Mouse (Mus musculus): Measurements from ENCODE around the gene Sap25. TPM values are rescaled to one million over a fixed set of nuclear protein-coding genes. Genes with fewer than 3 reads are reported as not detected.
A peak's percentile ranks its signal among the peaks of the same experiment; 100 is the strongest.

Gene Sap25
- 17.1 and 19.7 TPM in 2 replicates for polyA plus RNA-seq (2012; rRNA removed)

- 84% methylated on average over 19 of the region's 19 CpGs for WGBS
- TF ChIP-seq POLR2A (IDR thresholded peaks at IDR 0.05; ENCODE audit: borderline replicate concordance, insufficient read depth, low read length): no peak
- TF ChIP-seq CTCF (IDR thresholded peaks at IDR 0.05; ENCODE audit: borderline replicate concordance, insufficient read depth, low read depth, low read length): peak; percentile 13; the same call in 1 of the 2 replicates
- H3K27ac ChIP-seq (ENCODE audit: insufficient read depth, low read length): no peak within 1 kb of the TSS
- no peak for DNase-seq
- H3K4me3 ChIP-seq (replicated peaks; ENCODE audit: insufficient read depth, low read depth, low read length): no peak within 1 kb of the TSS
- no peaks in the 10 kb centered on the region for H3K4me1 ChIP-seq (ENCODE audit: control insufficient read depth, insufficient read depth, low read length)
- no peaks in the 10 kb centered on the region; the same call in 1 of the 2 replicates for H3K27me3 ChIP-seq (ENCODE audit: control insufficient read depth, insufficient read depth, low read length)
Measured at GRCm38 (mm10) chr5:137641054-137641453, at the start of gene Sap25. TSS of gene Sap25 (plus strand) at chr5:137641334.

- no peak overlapping the region for H3K27ac ChIP-seq (ENCODE audit: insufficient read depth, low read length)
- TF ChIP-seq CTCF (IDR thresholded peaks at IDR 0.05; ENCODE audit: borderline replicate concordance, insufficient read depth, low read depth, low read length) (no peak), POLR2A (IDR thresholded peaks at IDR 0.05; ENCODE audit: borderline replicate concordance, insufficient read depth, low read length) (no peak)
- no peak for DNase-seq
- WGBS: 41% methylated on average over 7 of the region's 7 CpGs
- H3K27me3 ChIP-seq (ENCODE audit: control insufficient read depth, insufficient read depth, low read length): no peaks in the 10 kb centered on the region
- no peak overlapping the region for H3K4me3 ChIP-seq (replicated peaks; ENCODE audit: insufficient read depth, low read depth, low read length)
- peaks cover 9% of the 10 kb centered on the region for H3K4me1 ChIP-seq (ENCODE audit: control insufficient read depth, insufficient read depth, low read length)
Measured at GRCm38 (mm10) chr5:137595921-137596320, 45.2 kb upstream of the Sap25 start.

DNA sequence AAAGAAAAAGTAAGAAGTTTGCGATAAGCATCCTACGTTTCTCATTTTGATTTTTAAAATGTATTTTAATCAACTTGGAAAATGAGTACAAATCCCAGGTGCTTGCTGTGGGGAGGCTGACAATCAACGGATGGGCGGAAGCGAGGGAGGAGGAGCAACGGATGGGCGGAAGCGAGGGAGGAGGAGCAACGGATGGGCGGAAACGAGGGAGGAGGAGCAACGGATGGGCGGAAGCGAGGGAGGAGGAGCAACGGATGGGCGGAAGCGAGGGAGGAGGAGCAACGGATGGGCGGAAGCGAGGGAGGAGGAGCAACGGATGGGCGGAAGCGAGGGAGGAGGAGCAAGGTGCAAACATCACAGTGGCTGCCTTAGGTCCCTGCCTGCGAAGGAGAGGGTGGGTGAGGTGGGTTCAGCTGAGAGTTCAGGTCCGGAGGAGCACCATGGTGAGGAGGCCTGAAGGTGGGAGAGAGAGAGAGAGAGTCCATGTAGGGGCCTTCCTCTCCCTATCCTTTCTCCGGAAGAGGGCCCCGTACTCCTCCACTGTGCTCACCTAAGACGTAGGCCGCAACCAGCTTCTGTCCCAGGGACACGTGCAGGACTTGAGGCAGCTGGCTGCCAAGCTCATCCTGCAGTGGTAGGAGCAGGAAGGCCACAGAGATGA is 44.4 kb upstream of the Sap25 start:
- TF ChIP-seq CTCF (IDR thresholded peaks at IDR 0.05; ENCODE audit: borderline replicate concordance, insufficient read depth, low read depth, low read length) (no peak), POLR2A (IDR thresholded peaks at IDR 0.05; ENCODE audit: borderline replicate concordance, insufficient read depth, low read length) (no peak)
- Histone ChIP-seq H3K4me3 (replicated peaks; ENCODE audit: insufficient read depth, low read depth, low read length) (no peak overlapping the region), H3K4me1 (ENCODE audit: control insufficient read depth, insufficient read depth, low read length) (peaks cover 9% of the 10 kb centered on the region), H3K27me3 (ENCODE audit: control insufficient read depth, insufficient read depth, low read length) (no peaks in the 10 kb centered on the region), H3K27ac (ENCODE audit: insufficient read depth, low read length) (no peak overlapping the region)
- DNase-seq: no peak
- WGBS: 51% methylated on average over 30 of the region's 30 CpGs

GRCm38 (mm10) chr5:137597625-137598024 is 43.5 kb upstream of the Sap25 start:
- 94% methylated on average over 6 of the region's 6 CpGs for WGBS
- Histone ChIP-seq H3K4me1 (ENCODE audit: control insufficient read depth, insufficient read depth, low read length) (peaks cover 9% of the 10 kb centered on the region), H3K27me3 (ENCODE audit: control insufficient read depth, insufficient read depth, low read length) (no peaks in the 10 kb centered on the region), H3K27ac (ENCODE audit: insufficient read depth, low read length) (no peak overlapping the region), H3K4me3 (replicated peaks; ENCODE audit: insufficient read depth, low read depth, low read length) (no peak overlapping the region)
- DNase-seq: no peak
- TF ChIP-seq POLR2A (IDR thresholded peaks at IDR 0.05; ENCODE audit: borderline replicate concordance, insufficient read depth, low read length): no peak
- TF ChIP-seq CTCF (IDR thresholded peaks at IDR 0.05; ENCODE audit: borderline replicate concordance, insufficient read depth, low read depth, low read length): no peak

- no peak overlapping the region for H3K4me3 ChIP-seq (replicated peaks; ENCODE audit: insufficient read depth, low read depth, low read length)
- peaks cover 9% of the 10 kb centered on the region for H3K4me1 ChIP-seq (ENCODE audit: control insufficient read depth, insufficient read depth, low read length)
- H3K27ac ChIP-seq (ENCODE audit: insufficient read depth, low read length): no peak overlapping the region
- 78% methylated on average over 2 of the region's 2 CpGs for WGBS
- TF ChIP-seq POLR2A (IDR thresholded peaks at IDR 0.05; ENCODE audit: borderline replicate concordance, insufficient read depth, low read length) (no peak), CTCF (IDR thresholded peaks at IDR 0.05; ENCODE audit: borderline replicate concordance, insufficient read depth, low read depth, low read length) (no peak)
- no peaks in the 10 kb centered on the region for H3K27me3 ChIP-seq (ENCODE audit: control insufficient read depth, insufficient read depth, low read length)
- DNase-seq: no peak
Measured at GRCm38 (mm10) chr5:137598100-137598826, 42.9 kb upstream of the Sap25 start.

DNA sequence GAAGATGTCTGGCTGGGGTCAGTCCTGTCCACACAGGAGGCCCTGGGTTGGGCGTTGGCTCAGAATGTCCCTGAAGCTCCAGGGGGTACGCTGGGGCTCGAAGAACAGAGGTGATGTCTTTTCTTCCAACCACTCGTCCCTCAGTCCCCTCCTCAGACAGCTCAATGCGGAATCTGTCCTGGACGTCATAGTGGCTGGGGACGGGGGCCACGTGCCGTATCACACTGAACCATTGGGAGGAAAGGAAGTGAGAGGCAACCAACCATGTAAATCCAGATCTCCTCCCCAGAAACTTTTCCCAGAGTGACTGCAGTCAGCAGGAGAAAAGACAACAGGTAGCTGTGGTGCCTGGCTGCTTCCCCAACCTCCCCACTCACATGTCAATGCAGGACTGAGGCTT is 41.5 kb upstream of the Sap25 start:
- no peak for TF ChIP-seq POLR2A (IDR thresholded peaks at IDR 0.05; ENCODE audit: borderline replicate concordance, insufficient read depth, low read length)
- no peak for TF ChIP-seq CTCF (IDR thresholded peaks at IDR 0.05; ENCODE audit: borderline replicate concordance, insufficient read depth, low read depth, low read length)
- H3K4me1 ChIP-seq (ENCODE audit: control insufficient read depth, insufficient read depth, low read length): peaks cover 9% of the 10 kb centered on the region
- peak overlapping the region; percentile 99 for H3K4me3 ChIP-seq (replicated peaks; ENCODE audit: insufficient read depth, low read depth, low read length)
- 25% methylated on average over 9 of the region's 9 CpGs for WGBS
- DNase-seq: peak in 1 of 2 experiments; percentile 16
- H3K27ac ChIP-seq (ENCODE audit: insufficient read depth, low read length): no peak overlapping the region
- no peaks in the 10 kb centered on the region for H3K27me3 ChIP-seq (ENCODE audit: control insufficient read depth, insufficient read depth, low read length)

DNA sequence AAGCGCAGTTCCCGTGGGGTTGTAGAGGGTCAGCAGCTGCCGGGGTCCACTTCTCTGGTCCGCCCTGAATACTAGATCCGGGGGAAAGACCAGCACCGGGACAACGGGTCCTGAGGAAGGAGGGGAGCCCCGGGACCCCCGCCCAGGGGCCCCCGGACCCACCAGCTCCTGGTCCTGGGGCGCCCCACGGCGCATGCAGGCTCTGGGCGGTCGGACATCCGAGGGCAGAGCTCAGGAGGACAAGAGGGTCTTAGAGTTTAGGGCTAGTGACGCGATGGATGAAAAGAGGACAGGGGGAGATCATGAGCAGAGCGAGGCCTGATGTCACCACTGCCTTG is 40.9 kb upstream of the Sap25 start:
- peaks cover 9% of the 10 kb centered on the region for H3K4me1 ChIP-seq (ENCODE audit: control insufficient read depth, insufficient read depth, low read length)
- no peaks in the 10 kb centered on the region for H3K27me3 ChIP-seq (ENCODE audit: control insufficient read depth, insufficient read depth, low read length)
- H3K4me3 ChIP-seq (replicated peaks; ENCODE audit: insufficient read depth, low read depth, low read length): peak overlapping the region; percentile 99
- under 1% methylated on average over 19 of the region's 19 CpGs for WGBS
- TF ChIP-seq POLR2A (IDR thresholded peaks at IDR 0.05; ENCODE audit: borderline replicate concordance, insufficient read depth, low read length) (no peak), CTCF (IDR thresholded peaks at IDR 0.05; ENCODE audit: borderline replicate concordance, insufficient read depth, low read depth, low read length) (no peak)
- no peak for DNase-seq
- peak overlapping the region; percentile 51; the same call in 1 of the 2 replicates for H3K27ac ChIP-seq (ENCODE audit: insufficient read depth, low read length)

All from cerebellum, adult 2 months (tissue).